Mouse (Mus musculus) urinary bladder, postnatal 25 days (tissue): ENCODE results near the gene Auts2.

Source experiments
- DNase-seq: peaks from one replicate; pipeline ENCODE4 v3.0.0; 2022; ENCODE audit warnings: low spot score

Gene Auts2

GRCm38 (mm10) chr5:131435239-131435876, 1107.8 kb downstream of the Auts2 start:
- no peak for DNase-seq

DNA sequence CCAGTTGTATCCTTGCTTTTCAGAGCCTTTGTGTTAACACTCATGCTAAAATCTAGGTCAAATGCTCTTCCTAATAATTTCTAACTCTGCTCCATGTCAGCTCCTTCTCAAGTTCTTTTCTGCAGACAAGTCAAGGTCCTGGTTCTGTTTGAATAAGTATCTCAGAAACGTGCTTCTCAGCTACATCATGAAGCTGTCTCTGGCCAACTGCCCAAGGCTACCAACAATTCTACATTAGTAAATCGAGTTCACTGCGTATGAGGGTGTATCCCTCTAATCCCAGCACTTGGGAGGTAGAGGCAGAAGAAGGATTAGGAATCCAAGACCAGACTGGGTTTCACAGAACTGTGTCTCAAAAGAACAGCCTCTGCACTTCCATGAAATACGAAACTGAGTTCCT, 1109.9 kb downstream of the Auts2 start:
- no peak for DNase-seq

DNA sequence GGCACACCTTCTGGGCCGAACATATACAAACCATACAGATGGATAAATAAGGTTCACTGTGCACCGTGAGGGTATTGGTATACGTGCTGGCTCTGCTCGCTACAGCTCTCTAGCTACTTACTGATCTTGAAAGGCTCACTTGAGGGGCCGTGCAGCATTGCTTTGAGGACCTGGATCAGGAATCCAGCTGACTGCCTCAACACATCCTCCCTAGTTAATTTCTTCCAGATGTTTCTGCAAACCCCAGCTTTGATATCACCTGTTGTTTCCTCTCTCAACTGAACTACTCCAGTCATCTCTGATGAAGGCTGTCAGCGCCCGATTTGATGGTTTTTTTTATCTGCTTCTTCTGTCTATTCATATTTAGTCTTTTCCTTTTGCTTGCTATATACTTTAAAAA, 1111.2 kb downstream of the Auts2 start:
- DNase-seq, result no peak

- DNase-seq, result peak; percentile 48
These were observed 1113.0 kb downstream of the Auts2 start for GRCm38 (mm10) chr5:131430109-131430508.

GRCm38 (mm10) chr5:131429563-131429962, 1113.6 kb downstream of the Auts2 start:
- DNase-seq, result no peak

DNA sequence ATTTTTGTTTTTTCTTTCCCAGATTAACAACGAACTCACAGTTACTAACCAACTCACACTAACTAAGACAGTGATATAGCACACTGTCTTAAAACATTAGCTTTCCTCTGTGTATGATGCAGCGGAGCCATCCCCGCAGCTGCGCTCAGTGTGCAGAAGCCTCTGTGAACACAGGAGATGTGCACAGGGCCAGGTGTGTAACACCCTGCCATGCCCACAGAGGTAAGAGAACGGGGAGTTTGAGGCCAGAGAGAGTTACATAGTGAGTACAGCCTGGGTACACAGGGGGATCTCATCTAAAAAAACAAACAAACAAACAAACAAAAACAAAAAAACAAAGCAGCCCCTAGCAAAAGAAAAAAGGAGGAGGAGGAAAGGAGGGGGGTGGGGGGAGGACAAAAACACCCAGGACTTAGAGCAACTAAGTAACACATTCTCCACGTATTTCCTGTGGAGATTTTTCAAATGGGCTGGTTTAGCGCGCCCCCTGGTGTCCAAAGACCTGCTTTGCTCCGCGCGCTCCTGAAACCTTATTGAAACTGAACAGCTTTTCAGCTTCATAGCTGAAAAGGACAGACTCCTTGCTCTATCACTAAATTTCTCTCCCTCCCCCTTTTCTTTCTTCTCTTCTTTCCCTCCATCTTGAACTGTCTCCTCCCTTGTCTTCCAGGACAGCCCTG, 1115.3 kb downstream of the Auts2 start:
- peak; percentile 79 for DNase-seq

GRCm38 (mm10) chr5:131422737-131423136, 1120.4 kb downstream of the Auts2 start:
- no peak for DNase-seq

- no peak for DNase-seq
These were observed 1122.7 kb downstream of the Auts2 start for GRCm38 (mm10) chr5:131420406-131420805.

DNA sequence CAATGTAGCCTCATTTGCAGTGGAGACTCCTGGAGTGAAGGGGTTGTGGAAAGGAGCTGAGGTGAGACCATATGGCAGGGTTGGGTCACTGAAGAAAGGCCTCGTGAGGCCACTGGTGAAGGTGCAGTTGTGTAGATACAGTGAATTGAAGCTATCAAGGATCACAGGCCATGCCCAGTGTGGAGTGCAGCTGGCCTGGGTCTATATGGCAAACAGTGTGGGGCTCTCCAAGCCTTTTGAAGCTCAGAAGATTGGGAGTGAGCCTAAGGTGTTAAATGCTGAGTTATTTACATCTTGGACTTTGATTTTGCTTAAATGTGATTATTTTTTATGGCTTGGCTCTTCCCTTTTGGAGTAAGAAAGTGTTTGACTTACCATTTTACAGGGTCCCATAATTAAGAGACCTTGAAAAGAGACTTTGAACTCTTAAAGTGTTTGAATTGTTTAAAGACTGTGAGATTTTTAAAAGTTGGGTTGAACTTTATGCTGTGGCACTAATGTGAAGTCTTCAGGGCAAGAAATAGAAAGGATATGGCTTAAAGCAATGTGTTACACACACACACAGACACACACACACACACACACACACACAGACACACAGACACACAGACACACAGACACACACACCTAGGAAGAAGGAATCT, 1127.1 kb downstream of the Auts2 start:
- DNase-seq, result no peak

GRCm38 (mm10) chr5:131398250-131398649, 1144.9 kb downstream of the Auts2 start:
- no peak for DNase-seq

DNA sequence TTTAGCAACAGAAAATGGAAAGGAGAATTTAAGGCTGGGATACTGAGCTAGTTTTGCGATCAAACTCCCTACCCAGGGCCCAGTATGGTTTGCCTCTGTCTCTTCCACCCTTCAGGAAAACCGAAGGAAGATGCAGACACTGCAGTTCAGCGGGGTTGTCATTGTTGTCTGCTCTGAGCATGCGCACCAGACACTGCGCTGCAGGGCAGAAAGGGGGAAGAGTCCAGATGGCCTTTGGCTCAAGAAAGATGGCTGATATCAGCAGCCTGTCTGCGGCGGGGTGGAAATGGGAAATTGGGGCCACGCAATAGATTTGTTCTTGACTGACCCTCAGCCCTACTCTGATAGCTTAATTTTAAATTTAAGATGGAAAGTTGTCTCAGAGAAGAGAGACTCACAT, 1147.4 kb downstream of the Auts2 start:
- DNase-seq, result no peak
